In the genomic region with DNA sequence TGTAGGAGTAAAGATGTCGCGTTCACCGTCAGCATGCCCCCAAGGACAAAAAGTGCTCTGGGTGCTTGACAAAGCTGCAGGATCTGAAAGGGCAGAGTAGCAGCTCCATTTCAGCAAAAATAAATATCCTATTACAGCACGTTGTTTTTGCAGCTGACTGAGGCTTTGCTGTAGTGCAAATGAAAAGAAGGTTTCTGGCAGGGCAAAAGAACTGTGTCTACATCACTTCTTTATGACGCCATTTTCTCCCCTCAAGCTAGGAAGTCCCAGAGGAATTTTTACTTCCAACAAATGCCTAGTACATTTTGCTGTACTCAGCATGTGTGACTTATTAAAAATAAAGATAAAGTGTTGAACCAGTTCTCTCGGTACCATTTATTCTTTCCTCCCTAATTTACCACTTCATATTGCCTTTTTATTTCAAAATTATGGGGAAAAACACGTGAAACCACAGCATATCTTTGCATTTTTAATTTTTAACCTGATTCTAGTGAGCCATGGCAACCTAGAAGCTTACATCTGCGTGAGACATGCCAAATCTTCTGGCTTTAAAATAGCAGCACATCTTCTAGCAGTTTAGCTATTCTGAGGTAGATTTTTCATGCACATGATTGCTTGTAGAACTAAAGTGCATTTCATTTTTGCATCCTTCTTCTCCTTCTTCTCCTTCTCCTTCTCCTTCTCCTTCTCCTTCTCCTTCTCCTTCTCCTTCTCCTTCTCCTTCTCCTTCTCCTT, we compare ENCODE assay signal across 17 mouse cellular contexts.
DNase-seq lines count a peak whose midpoint lies in the region; ATAC-seq and TF ChIP-seq lines count a peak whose summit lies in the region.
"Had no signal": no experiment of that assay in that cellular context is flagged by ENCODE, and none has a peak within 500 bp of the region (broad histone marks: within the 10 kb centered on the region; RNA-seq: fewer than 3 reads in every experiment).

No protein-coding gene starts in this region.

- intact Hi-C loops in heart, adult 2 months (cut with DNase I) = no loop called here
- intact Hi-C loops in gastrocnemius, postnatal 36 days (cut with DNase I) = no loop called here

- no peak for TF ChIP-seq CTCF in heart, postnatal 0 days (IDR thresholded peaks at IDR 0.05; ENCODE audit: low read depth)
- TF ChIP-seq CTCF in heart, adult 2 months (IDR thresholded peaks at IDR 0.05) = no peak
- no peak for TF ChIP-seq CTCF in lung, embryonic 14.5 days (IDR thresholded peaks at IDR 0.05; ENCODE audit: low read depth)
- TF ChIP-seq CTCF in lung, postnatal 0 days (IDR thresholded peaks at IDR 0.05) = no peak

- H3K9ac ChIP-seq in heart, postnatal 0 days (replicated peaks; ENCODE audit: low read depth, low read length) = no peak overlapping the region
- no peak overlapping the region for H3K9ac ChIP-seq in heart, adult 2 months (ENCODE audit: low read depth, low read length)
- H3K9ac ChIP-seq in lung, embryonic 14.5 days = no peak overlapping the region
- H3K9ac ChIP-seq in lung, postnatal 0 days (replicated peaks; ENCODE audit: low read depth) = no peak overlapping the region
- H3K9ac ChIP-seq: forebrain, embryonic 12.5 days; intestine, embryonic 15.5 days; liver, embryonic 12.5 days had no signal

- no peaks in the 10 kb centered on the region for H3K79me2 ChIP-seq in heart, adult 2 months (replicated peaks; ENCODE audit: control insufficient read depth, insufficient read depth, low read length)

- TF ChIP-seq POLR2A in heart, adult 2 months (IDR thresholded peaks at IDR 0.05; ENCODE audit: insufficient read depth, low read depth, low read length) = no peak

- no peaks in the 10 kb centered on the region for H3K4me1 ChIP-seq in heart, postnatal 0 days (ENCODE audit: control insufficient read depth, insufficient read depth)
- H3K4me1 ChIP-seq in heart, adult 2 months (ENCODE audit: control insufficient read depth, insufficient read depth, low read length) = no peaks in the 10 kb centered on the region
- no peaks in the 10 kb centered on the region for H3K4me1 ChIP-seq in lung, embryonic 14.5 days (ENCODE audit: insufficient read depth)
- no peaks in the 10 kb centered on the region for H3K4me1 ChIP-seq in lung, postnatal 0 days (ENCODE audit: insufficient read depth, low read depth, low read length)
- H3K4me1 ChIP-seq: forebrain, embryonic 12.5 days; intestine, embryonic 15.5 days; liver, embryonic 12.5 days; midbrain, embryonic 10.5 days had no signal

- ATAC-seq in heart, postnatal 0 days (ENCODE audit: insufficient read depth, low read depth) = no peak
- ATAC-seq in lung, embryonic 14.5 days (ENCODE audit: insufficient read depth) = no peak
- ATAC-seq in lung, postnatal 0 days = no peak
- ATAC-seq: CD4-positive, CD25-positive, alpha-beta regulatory T cell, adult 4 months; intestine, embryonic 15.5 days; liver, embryonic 12.5 days had no signal

- H3K27me3 ChIP-seq in heart, postnatal 0 days (ENCODE audit: control insufficient read depth, insufficient read depth, low read length) = no peaks in the 10 kb centered on the region
- no peaks in the 10 kb centered on the region for H3K27me3 ChIP-seq in heart, adult 2 months (ENCODE audit: control insufficient read depth, insufficient read depth, low read length)
- H3K27me3 ChIP-seq in lung, embryonic 14.5 days (ENCODE audit: insufficient read depth, low read length) = no peaks in the 10 kb centered on the region
- no peaks in the 10 kb centered on the region for H3K27me3 ChIP-seq in lung, postnatal 0 days (replicated peaks; ENCODE audit: insufficient read depth, low read length)
- H3K27me3 ChIP-seq: forebrain, embryonic 12.5 days; intestine, embryonic 15.5 days; liver, embryonic 12.5 days had no signal

- no peak for TF ChIP-seq EP300 in heart, postnatal 0 days (IDR thresholded peaks at IDR 0.05; ENCODE audit: low read depth)
- no peak for TF ChIP-seq EP300 in heart, adult 2 months (IDR thresholded peaks at IDR 0.05; ENCODE audit: insufficient read depth, low read depth, low read length)
- TF ChIP-seq EP300 in lung, postnatal 0 days (IDR thresholded peaks at IDR 0.05) = no peak

- H3K4me2 ChIP-seq in heart, postnatal 0 days (ENCODE audit: low read depth, low read length) = no peak overlapping the region
- no peak overlapping the region for H3K4me2 ChIP-seq in lung, embryonic 14.5 days
- no peak overlapping the region for H3K4me2 ChIP-seq in lung, postnatal 0 days (replicated peaks; ENCODE audit: low read depth, low read length)
- H3K4me2 ChIP-seq: forebrain, embryonic 12.5 days; intestine, embryonic 15.5 days; liver, embryonic 12.5 days had no signal

- no peak overlapping the region for H3K27ac ChIP-seq in heart, postnatal 0 days (ENCODE audit: low read depth)
- H3K27ac ChIP-seq in heart, adult 2 months = no peak overlapping the region
- H3K27ac ChIP-seq in lung, embryonic 14.5 days (ENCODE audit: low read depth) = no peak overlapping the region
- no peak overlapping the region for H3K27ac ChIP-seq in lung, postnatal 0 days (ENCODE audit: low read length)
- H3K27ac ChIP-seq: forebrain, embryonic 12.5 days; intestine, embryonic 15.5 days; liver, embryonic 12.5 days; midbrain, embryonic 10.5 days had no signal

- no peaks in the 10 kb centered on the region for H3K9me3 ChIP-seq in heart, postnatal 0 days (replicated peaks; ENCODE audit: control insufficient read depth, low read length)
- no peaks in the 10 kb centered on the region for H3K9me3 ChIP-seq in lung, embryonic 14.5 days (ENCODE audit: low read depth, low read length)
- H3K9me3 ChIP-seq in lung, postnatal 0 days (ENCODE audit: low read length) = no peaks in the 10 kb centered on the region
- H3K9me3 ChIP-seq: forebrain, embryonic 12.5 days; intestine, embryonic 15.5 days; liver, embryonic 12.5 days; midbrain, embryonic 10.5 days had no signal

- WGBS in heart, postnatal 0 days = 63% methylated on average over 8 of the region's 8 CpGs
- WGBS in heart, adult 2 months = 62% methylated on average over 8 of the region's 8 CpGs
- 65% methylated on average over 8 of the region's 8 CpGs for whole genome bisulfite sequencing in lung, embryonic 14.5 days
- WGBS in lung, postnatal 0 days = 74% methylated on average over 8 of the region's 8 CpGs

- no peak overlapping the region for H3K4me3 ChIP-seq in heart, postnatal 0 days (ENCODE audit: low read depth, low read length)
- no peak overlapping the region for H3K4me3 ChIP-seq in heart, adult 2 months
- H3K4me3 ChIP-seq in lung, embryonic 14.5 days (ENCODE audit: low read depth, low read length) = no peak overlapping the region
- no peak overlapping the region for H3K4me3 ChIP-seq in lung, postnatal 0 days (ENCODE audit: low read depth, low read length)
- H3K4me3 ChIP-seq: forebrain, embryonic 12.5 days; intestine, embryonic 15.5 days; liver, embryonic 12.5 days; midbrain, embryonic 10.5 days had no signal

- no peaks in the 10 kb centered on the region for H3K36me3 ChIP-seq in heart, postnatal 0 days (replicated peaks; ENCODE audit: control insufficient read depth, insufficient read depth, low read length)
- H3K36me3 ChIP-seq in heart, adult 2 months (ENCODE audit: control insufficient read depth, insufficient read depth, low read length) = no peaks in the 10 kb centered on the region
- no peaks in the 10 kb centered on the region for H3K36me3 ChIP-seq in lung, embryonic 14.5 days (ENCODE audit: insufficient read depth)
- H3K36me3 ChIP-seq in lung, postnatal 0 days (ENCODE audit: insufficient read depth, low read length) = no peaks in the 10 kb centered on the region
- H3K36me3 ChIP-seq: forebrain, embryonic 12.5 days; intestine, embryonic 15.5 days; liver, embryonic 12.5 days; midbrain, embryonic 10.5 days had no signal

- DNase-seq in heart, postnatal 0 days (ENCODE audit: low spot score) = peak; percentile 12
- no peak for DNase-seq in heart, adult 2 months
- DNase-seq in lung, embryonic 14.5 days = peak; percentile 4
- DNase-seq in lung, postnatal 0 days (ENCODE audit: low spot score) = no peak
- peak; percentile 33 for DNase-seq in embryo, embryonic 10.5 days (ENCODE audit: low spot score)
- peak; percentile 27 for DNase-seq in skeletal muscle tissue, adult 2 months (ENCODE audit: low read depth, low spot score)
- DNase-seq in gastrocnemius, postnatal 36 days = no peak
- DNase-seq: cerebellum, adult 18-20 months; kidney, postnatal 36 days; lung, postnatal 10 days; right cerebral cortex, postnatal 25 days; thymus, adult 18-20 months had no signal

Comparison
In these comparisons a context has a peak if more than half of its experiments do, and no peak if none do; other contexts are left out.
1. DNase-seq: peak in heart, postnatal 0 days (single experiment), lung, embryonic 14.5 days (single experiment), embryo, embryonic 10.5 days (single experiment) and skeletal muscle tissue, adult 2 months (single experiment); none in heart, adult 2 months (0 of 2), lung, postnatal 0 days (single experiment) and gastrocnemius, postnatal 36 days (0 of 2).